Mouse (Mus musculus): Measurements from ENCODE around the gene Gm29609. TPM values are rescaled to one million over a fixed set of nuclear protein-coding genes. Genes with fewer than 3 reads are reported as not detected.

Gm29609 gene
- total RNA-seq (2021) (under 1 TPM; 0.55 to 0.81 TPM), polyA plus RNA-seq (2012; rRNA removed) (2.4 and 2.5 TPM in 2 replicates)
- long read RNA-seq, partial matches to known transcripts: 0 of 1 reads
- long read RNA-seq, other reads (novel, unspliced or antisense): 1 of 1 reads

DNA sequence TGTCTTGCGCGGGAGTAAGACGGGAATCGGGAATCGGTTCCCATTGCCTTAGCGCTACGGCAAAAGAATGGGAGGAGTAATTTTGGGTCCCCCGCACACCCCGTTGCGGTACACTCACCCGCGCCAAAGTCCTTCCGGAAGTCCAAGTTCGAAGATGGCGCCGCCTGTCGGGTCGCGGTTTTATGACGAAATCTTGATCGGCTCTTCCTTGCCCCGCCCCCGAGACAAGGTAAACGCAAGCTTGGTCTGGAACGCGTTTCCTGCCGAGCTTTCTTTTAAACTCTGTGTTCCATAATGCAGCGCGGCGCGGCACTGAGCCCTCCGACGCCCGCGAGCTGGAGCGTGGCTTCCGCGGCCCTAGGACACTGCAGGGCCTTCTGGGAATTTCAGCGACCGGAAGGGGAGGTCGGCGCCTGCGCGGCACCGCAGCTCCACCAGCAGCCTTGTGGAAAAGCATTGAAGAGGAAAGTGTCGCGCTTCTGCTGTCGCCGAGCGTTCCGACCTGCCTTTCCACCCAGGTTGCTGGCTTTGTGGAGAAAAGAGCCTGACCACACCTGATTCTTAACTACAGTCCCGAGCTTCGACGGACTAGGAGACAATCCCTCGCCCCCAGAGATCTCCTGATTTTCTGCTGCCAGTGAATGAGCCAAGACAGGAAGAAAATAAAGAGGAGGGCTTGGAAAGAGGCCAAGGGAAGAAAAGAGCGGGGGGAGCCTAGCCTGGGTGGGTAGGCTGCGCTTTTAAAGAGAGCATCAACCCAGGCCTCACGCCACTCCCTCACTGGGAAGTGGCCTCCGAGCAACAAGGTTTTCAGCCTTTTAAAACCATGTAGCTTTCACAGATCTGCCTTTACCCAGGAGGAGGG, at the start of gene Gm29609, which contains the start of gene Gtf3c2:
TSS of gene Gm29609 (minus strand) at position 146 of the 865 bp plus-strand sequence.
TSS of gene Gtf3c2 (minus strand) at position 379 of the 865 bp plus-strand sequence.
- peak within 1 kb of the TSS; percentile 94 for H3K27ac ChIP-seq
- DNase-seq: peak; percentile 93 to 95
- H3K79me2 ChIP-seq (replicated peaks; ENCODE audit: control insufficient read depth, insufficient read depth, low read length): 0 out of 2 replicates have a peak, but pooled peaks cover 2% of the 10 kb centered on the region
- intact Hi-C loops (cut with DNase I): loop anchor here (1.0 to 5.0 kb wide), 5 partner anchors 13 to 128 kb away; partner anchors contain the start of genes Cad, Eif2b4, Ift172 and Mpv17
- H3K36me3 ChIP-seq (ENCODE audit: control insufficient read depth, insufficient read depth, low read length): no peaks in the 10 kb centered on the region; the same call in 1 of the 2 replicates
- peak within 1 kb of the TSS; percentile 73 for H3K9ac ChIP-seq (ENCODE audit: low read depth, low read length)
- peak within 1 kb of the TSS; percentile 79 for H3K4me3 ChIP-seq
- peak; percentile 88 for TF ChIP-seq POLR2A (IDR thresholded peaks at IDR 0.05; ENCODE audit: insufficient read depth, low read depth, low read length)
- TF ChIP-seq CTCF (IDR thresholded peaks at IDR 0.05): peak; percentile 29; the same call in 1 of the 2 replicates
- TF ChIP-seq EP300 (IDR thresholded peaks at IDR 0.05; ENCODE audit: insufficient read depth, low read depth, low read length): peak; percentile 69
- no peaks in the 10 kb centered on the region for H3K4me1 ChIP-seq (ENCODE audit: control insufficient read depth, insufficient read depth, low read length)
- 1% methylated on average over 59 of the region's 59 CpGs for WGBS
- no peaks in the 10 kb centered on the region for H3K27me3 ChIP-seq (ENCODE audit: control insufficient read depth, insufficient read depth, low read length)

- no peak for DNase-seq
- intact Hi-C loops (cut with DNase I): no loop called here
- no peak overlapping the region for H3K27ac ChIP-seq
- no peak overlapping the region for H3K4me3 ChIP-seq
- H3K79me2 ChIP-seq (replicated peaks; ENCODE audit: control insufficient read depth, insufficient read depth, low read length): no peaks in the 10 kb centered on the region
- H3K4me1 ChIP-seq (ENCODE audit: control insufficient read depth, insufficient read depth, low read length): no peaks in the 10 kb centered on the region
- H3K27me3 ChIP-seq (ENCODE audit: control insufficient read depth, insufficient read depth, low read length): no peaks in the 10 kb centered on the region
- H3K36me3 ChIP-seq (ENCODE audit: control insufficient read depth, insufficient read depth, low read length): no peaks in the 10 kb centered on the region
- WGBS: 63% methylated on average over 1 of the region's 1 CpGs
- no peak overlapping the region for H3K9ac ChIP-seq (ENCODE audit: low read depth, low read length)
- no peak for TF ChIP-seq POLR2A (IDR thresholded peaks at IDR 0.05; ENCODE audit: insufficient read depth, low read depth, low read length)
- no peak for TF ChIP-seq EP300 (IDR thresholded peaks at IDR 0.05; ENCODE audit: insufficient read depth, low read depth, low read length)
- no peak for TF ChIP-seq CTCF (IDR thresholded peaks at IDR 0.05)
These were observed 46.9 kb upstream of the Gm29609 start for GRCm38 (mm10) chr5:31226641-31227040.

GRCm38 (mm10) chr5:31222696-31223095, 43.0 kb upstream of the Gm29609 start:
- intact Hi-C loops (cut with DNase I): loop anchor here (5.0 kb wide), 1 partner anchor 105 kb away; no protein-coding TSS in a partner anchor
- H3K4me1 ChIP-seq (ENCODE audit: control insufficient read depth, insufficient read depth, low read length): peaks cover 6% of the 10 kb centered on the region
- 0 out of 2 replicates have a peak, but pooled peaks cover 2% of the 10 kb centered on the region for H3K79me2 ChIP-seq (replicated peaks; ENCODE audit: control insufficient read depth, insufficient read depth, low read length)

DNA sequence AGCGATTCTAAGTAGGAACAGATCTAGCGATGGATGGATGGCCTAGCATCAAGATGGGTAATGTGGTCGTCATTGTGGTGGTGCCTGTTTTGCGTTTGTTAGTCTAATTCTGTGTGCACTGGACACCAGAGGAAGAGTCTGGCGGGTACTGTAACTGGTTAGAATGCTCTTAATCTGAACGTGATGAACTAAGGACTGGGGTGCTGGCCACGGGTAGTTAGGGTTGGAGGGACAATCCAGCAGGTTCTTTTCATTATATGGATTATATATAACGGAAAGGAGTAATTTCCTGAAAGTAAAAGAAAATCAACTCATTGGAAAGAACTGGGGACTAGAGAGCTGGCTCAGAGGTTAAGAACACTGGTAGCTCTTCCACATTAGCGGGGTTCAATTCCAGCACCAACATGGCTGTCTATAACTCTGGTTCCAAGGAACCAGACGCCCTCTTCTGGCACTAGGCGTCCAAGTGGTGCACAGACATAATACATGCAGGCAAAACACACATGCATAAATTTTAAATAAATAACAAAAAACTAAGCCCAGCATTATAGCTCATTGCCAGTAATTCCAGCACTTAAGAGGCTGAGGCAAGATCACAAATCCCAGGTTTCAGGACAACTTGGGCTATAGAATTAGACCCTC, 41.7 kb upstream of the Gm29609 start:
- Histone ChIP-seq H3K9ac (ENCODE audit: low read depth, low read length) (peak overlapping the region; percentile 73; the same call in 1 of the 2 replicates), H3K4me1 (ENCODE audit: control insufficient read depth, insufficient read depth, low read length) (peaks cover 6% of the 10 kb centered on the region), H3K27me3 (ENCODE audit: control insufficient read depth, insufficient read depth, low read length) (no peaks in the 10 kb centered on the region), H3K27ac (peak overlapping the region; percentile 92), H3K36me3 (ENCODE audit: control insufficient read depth, insufficient read depth, low read length) (peaks cover 7% of the 10 kb centered on the region), H3K4me3 (peak overlapping the region; percentile 98), H3K79me2 (replicated peaks; ENCODE audit: control insufficient read depth, insufficient read depth, low read length) (peaks cover 4% of the 10 kb centered on the region)
- intact Hi-C loops (cut with DNase I): loop anchor here (2.0 to 5.0 kb wide), 3 partner anchors 19 to 106 kb away; partner anchors contain the start of genes Mpv17 and Zfp513
- TF ChIP-seq POLR2A (IDR thresholded peaks at IDR 0.05; ENCODE audit: insufficient read depth, low read depth, low read length) (no peak), CTCF (IDR thresholded peaks at IDR 0.05) (peak; percentile 41), EP300 (IDR thresholded peaks at IDR 0.05; ENCODE audit: insufficient read depth, low read depth, low read length) (no peak)
- no peak for DNase-seq
- 20% methylated on average over 11 of the region's 11 CpGs for WGBS

More at GRCm38 (mm10) chr5:31222696-31223095, 43.0 kb upstream of the Gm29609 start:
- H3K4me3 ChIP-seq: no peak overlapping the region
- WGBS: 95% methylated on average over 9 of the region's 9 CpGs
- H3K27me3 ChIP-seq (ENCODE audit: control insufficient read depth, insufficient read depth, low read length): no peaks in the 10 kb centered on the region
- TF ChIP-seq CTCF (IDR thresholded peaks at IDR 0.05) (no peak), EP300 (IDR thresholded peaks at IDR 0.05; ENCODE audit: insufficient read depth, low read depth, low read length) (no peak), POLR2A (IDR thresholded peaks at IDR 0.05; ENCODE audit: insufficient read depth, low read depth, low read length) (no peak)
- no peak overlapping the region for H3K9ac ChIP-seq (ENCODE audit: low read depth, low read length)
- DNase-seq: no peak
- H3K27ac ChIP-seq: no peak overlapping the region
- H3K36me3 ChIP-seq (ENCODE audit: control insufficient read depth, insufficient read depth, low read length): peaks cover 7% of the 10 kb centered on the region

- TF ChIP-seq POLR2A (IDR thresholded peaks at IDR 0.05; ENCODE audit: insufficient read depth, low read depth, low read length): peak; percentile 96
- TF ChIP-seq EP300 (IDR thresholded peaks at IDR 0.05; ENCODE audit: insufficient read depth, low read depth, low read length): no peak
- no peak for TF ChIP-seq CTCF (IDR thresholded peaks at IDR 0.05)
- H3K27me3 ChIP-seq (ENCODE audit: control insufficient read depth, insufficient read depth, low read length): no peaks in the 10 kb centered on the region
- H3K4me3 ChIP-seq: peak within 1 kb of the TSS; percentile 98
- peak within 1 kb of the TSS; percentile 94 for H3K9ac ChIP-seq (ENCODE audit: low read depth, low read length)
- peak; percentile 98 to 100 for DNase-seq
- under 1% methylated on average over 70 of the region's 70 CpGs for WGBS
- H3K4me1 ChIP-seq (ENCODE audit: control insufficient read depth, insufficient read depth, low read length): peaks cover 6% of the 10 kb centered on the region
- peaks cover 7% of the 10 kb centered on the region for H3K36me3 ChIP-seq (ENCODE audit: control insufficient read depth, insufficient read depth, low read length)
- peaks cover 4% of the 10 kb centered on the region for H3K79me2 ChIP-seq (replicated peaks; ENCODE audit: control insufficient read depth, insufficient read depth, low read length)
- H3K27ac ChIP-seq: peak within 1 kb of the TSS; percentile 92
- intact Hi-C loops (cut with DNase I): loop anchor here (1.0 to 5.0 kb wide), 5 partner anchors 18 to 107 kb away; partner anchors contain the start of genes Ift172, Mpv17, Nrbp1 and Zfp513
These were observed 41.0 kb upstream of the Gm29609 start, which contains the start of gene Ppm1g for GRCm38 (mm10) chr5:31220448-31221303. Gene Ppm1g, minus strand, starts transcription at chr5:31220687.

All from heart, adult 2 months (tissue).